Mouse (Mus musculus): ENCODE measurements at regions not wholly inside any gene's neighbourhood (a gene's known extent, or its start where the extent isn't known, plus 50 kb on each side); places are given as distances from the start of the nearest gene placed in this dataset.

DNA sequence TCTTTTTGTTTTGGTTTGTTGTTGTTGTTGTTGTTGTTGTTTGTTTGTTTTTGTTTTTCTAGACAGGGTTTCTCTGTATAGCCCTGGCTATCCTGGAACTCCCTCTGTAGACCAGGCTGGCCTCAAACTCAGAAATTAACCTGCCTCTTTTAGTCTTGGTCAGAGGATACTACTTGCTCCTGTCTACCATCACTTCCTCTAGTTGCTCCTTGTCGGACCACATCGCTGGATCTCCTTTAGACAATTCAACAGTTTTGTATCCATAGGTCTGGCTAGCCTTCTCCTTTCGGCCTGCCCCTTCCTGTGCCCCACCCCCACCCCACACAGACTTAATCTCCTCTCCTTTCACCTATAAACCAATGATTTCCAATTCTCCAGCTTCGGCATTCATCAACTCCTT is 77.2 kb upstream of the Cadm1 start:
- ATAC-seq (ENCODE audit: insufficient number of reproducible peaks, insufficient read depth, low FRiP score, low read depth), result no peak
- Histone ChIP-seq H3K27me3 (ENCODE audit: control insufficient read depth, insufficient read depth, low read length) (no peaks in the 10 kb centered on the region), H3K36me3 (ENCODE audit: control insufficient read depth, insufficient read depth, low read length) (no peaks in the 10 kb centered on the region), H3K4me1 (ENCODE audit: control insufficient read depth, insufficient read depth, low read length) (no peaks in the 10 kb centered on the region), H3K27ac (ENCODE audit: low read length) (no peak overlapping the region), H3K9ac (replicated peaks; ENCODE audit: low read depth, low read length) (no peak overlapping the region), H3K9me3 (ENCODE audit: control insufficient read depth, low read depth, low read length) (no peaks in the 10 kb centered on the region), H3K4me2 (replicated peaks; ENCODE audit: low read depth, low read length) (no peak overlapping the region), H3K4me3 (ENCODE audit: low read depth, low read length) (no peak overlapping the region)
- WGBS, result 77% methylated on average over 4 of the region's 4 CpGs

DNA sequence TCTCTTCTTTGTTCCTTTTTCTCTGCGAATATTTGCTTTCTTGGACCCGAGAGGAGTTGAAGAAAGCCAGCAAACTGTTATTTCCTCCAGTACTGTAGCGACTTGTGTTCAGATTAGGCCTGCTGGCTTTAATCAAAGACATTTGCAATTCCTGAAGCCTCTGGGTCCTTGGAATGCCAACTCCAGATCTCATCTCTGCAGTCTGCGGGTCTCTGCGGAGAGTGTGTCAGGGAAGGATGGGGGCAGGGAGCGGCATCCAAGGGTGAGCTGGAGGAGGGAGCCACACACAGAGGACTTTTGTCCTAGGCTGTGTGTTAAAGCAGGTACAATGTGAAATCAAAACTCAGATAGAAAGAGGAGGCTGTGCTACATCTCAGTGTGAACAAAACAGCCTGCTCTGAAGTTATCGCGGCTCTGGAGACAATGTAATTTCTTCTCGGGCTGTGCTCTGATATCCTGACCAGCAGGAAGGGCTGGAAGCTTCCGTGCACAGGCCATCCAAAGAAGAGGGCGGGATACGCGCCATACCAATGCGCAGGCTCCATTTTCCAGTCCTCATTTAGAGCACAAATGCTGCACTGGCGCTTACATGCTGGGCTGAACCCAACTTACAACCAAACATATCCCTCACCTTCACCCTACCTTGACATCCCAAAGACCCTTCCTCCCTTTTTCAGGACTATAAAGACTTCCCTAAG is 71.1 kb upstream of the Cadm1 start:
- H3K9ac ChIP-seq (replicated peaks; ENCODE audit: low read depth, low read length), result no peak overlapping the region
- ATAC-seq (ENCODE audit: insufficient number of reproducible peaks, insufficient read depth, low FRiP score, low read depth), result no peak
- no peak overlapping the region for H3K27ac ChIP-seq (ENCODE audit: low read length)
- no peak overlapping the region for H3K4me3 ChIP-seq (ENCODE audit: low read depth, low read length)
- H3K4me2 ChIP-seq (replicated peaks; ENCODE audit: low read depth, low read length), result no peak overlapping the region
- H3K27me3 ChIP-seq (ENCODE audit: control insufficient read depth, insufficient read depth, low read length), result no peaks in the 10 kb centered on the region
- H3K9me3 ChIP-seq (ENCODE audit: control insufficient read depth, low read depth, low read length), result no peaks in the 10 kb centered on the region
- 44% methylated on average over 15 of the region's 15 CpGs for WGBS
- 0 out of 2 replicates have a peak, but pooled peaks cover 3% of the 10 kb centered on the region for H3K4me1 ChIP-seq (ENCODE audit: control insufficient read depth, insufficient read depth, low read length)
- H3K36me3 ChIP-seq (ENCODE audit: control insufficient read depth, insufficient read depth, low read length), result no peaks in the 10 kb centered on the region

DNA sequence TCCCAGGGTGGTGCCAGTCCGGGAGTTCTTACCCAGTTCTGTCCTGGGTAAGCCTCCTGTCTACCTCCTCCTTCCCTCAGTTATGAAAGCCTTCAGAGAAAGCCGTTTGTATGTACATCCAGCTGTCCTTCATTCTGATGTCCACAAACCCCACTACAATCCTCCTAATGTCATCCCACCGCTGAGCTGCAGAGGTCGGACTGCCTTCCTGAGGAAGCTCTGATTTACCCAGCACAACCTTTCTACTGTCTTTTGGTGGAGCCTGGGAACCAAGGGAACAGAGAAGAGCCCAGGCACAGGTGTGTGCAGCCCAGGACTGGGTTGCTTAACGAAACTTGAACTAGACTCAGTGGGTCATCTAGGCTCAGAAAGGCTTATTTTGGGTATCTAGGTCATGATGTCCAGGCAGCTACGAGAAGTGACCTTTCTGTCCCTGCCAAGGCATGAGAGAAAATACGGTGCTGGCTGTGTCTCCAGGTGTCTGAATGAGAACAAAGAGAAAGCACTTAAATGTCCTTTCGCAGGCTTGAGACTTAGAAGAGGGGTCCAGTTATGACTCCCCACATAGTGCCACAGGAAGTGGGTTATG is 70.4 kb upstream of the Cadm1 start:
- Histone ChIP-seq H3K9me3 (ENCODE audit: control insufficient read depth, low read depth, low read length) (no peaks in the 10 kb centered on the region), H3K27me3 (ENCODE audit: control insufficient read depth, insufficient read depth, low read length) (no peaks in the 10 kb centered on the region), H3K4me1 (ENCODE audit: control insufficient read depth, insufficient read depth, low read length) (0 out of 2 replicates have a peak, but pooled peaks cover 3% of the 10 kb centered on the region), H3K4me3 (ENCODE audit: low read depth, low read length) (no peak overlapping the region), H3K9ac (replicated peaks; ENCODE audit: low read depth, low read length) (no peak overlapping the region), H3K4me2 (replicated peaks; ENCODE audit: low read depth, low read length) (no peak overlapping the region), H3K36me3 (ENCODE audit: control insufficient read depth, insufficient read depth, low read length) (no peaks in the 10 kb centered on the region), H3K27ac (ENCODE audit: low read length) (no peak overlapping the region)
- no peak for ATAC-seq (ENCODE audit: insufficient number of reproducible peaks, insufficient read depth, low FRiP score, low read depth)
- 86% methylated on average over 8 of the region's 8 CpGs for WGBS

DNA sequence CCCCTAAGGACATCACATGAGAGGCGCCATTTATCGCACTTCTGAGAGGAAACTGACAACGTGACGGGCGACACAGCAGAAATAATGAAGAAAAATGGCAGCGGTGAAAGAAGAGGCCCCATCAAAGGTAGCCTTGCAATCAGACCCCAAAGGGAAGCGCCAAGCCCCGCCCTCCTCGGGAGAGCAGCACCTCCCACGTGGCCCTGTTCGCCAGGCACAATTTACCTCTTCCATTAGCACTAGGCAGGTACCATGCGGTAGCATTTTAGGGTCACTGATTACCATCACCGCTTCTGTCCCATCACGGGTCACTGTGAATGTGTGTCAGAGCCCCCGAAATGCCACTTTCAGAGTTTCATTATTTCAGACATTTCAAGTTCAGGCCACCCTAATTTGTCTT is 69.7 kb upstream of the Cadm1 start:
- WGBS, result 84% methylated on average over 15 of the region's 15 CpGs
- Histone ChIP-seq H3K27me3 (ENCODE audit: control insufficient read depth, insufficient read depth, low read length) (no peaks in the 10 kb centered on the region), H3K4me3 (ENCODE audit: low read depth, low read length) (no peak overlapping the region), H3K9me3 (ENCODE audit: control insufficient read depth, low read depth, low read length) (no peaks in the 10 kb centered on the region), H3K27ac (ENCODE audit: low read length) (no peak overlapping the region), H3K4me2 (replicated peaks; ENCODE audit: low read depth, low read length) (no peak overlapping the region), H3K9ac (replicated peaks; ENCODE audit: low read depth, low read length) (no peak overlapping the region), H3K4me1 (ENCODE audit: control insufficient read depth, insufficient read depth, low read length) (0 out of 2 replicates have a peak, but pooled peaks cover 3% of the 10 kb centered on the region), H3K36me3 (ENCODE audit: control insufficient read depth, insufficient read depth, low read length) (no peaks in the 10 kb centered on the region)
- no peak for ATAC-seq (ENCODE audit: insufficient number of reproducible peaks, insufficient read depth, low FRiP score, low read depth)

DNA sequence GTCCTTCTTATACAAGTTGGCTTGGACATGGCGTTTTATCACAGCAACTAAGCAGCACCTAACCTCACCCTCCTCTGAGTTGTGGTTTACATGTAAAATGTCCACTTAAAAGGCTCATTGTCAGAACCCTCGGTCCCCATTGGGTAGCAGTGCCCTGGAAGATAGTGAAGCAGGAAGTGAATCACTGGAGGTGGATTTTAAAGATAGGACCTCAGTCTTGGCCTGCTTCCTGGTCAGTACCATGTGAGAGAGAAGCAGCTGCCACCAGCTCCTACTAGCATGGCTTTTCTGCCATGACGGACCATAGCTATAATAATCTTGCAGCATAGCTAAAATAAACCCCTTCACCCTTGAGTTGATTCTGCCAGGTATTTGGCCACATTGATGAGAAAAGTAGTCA is 68.1 kb upstream of the Cadm1 start:
- H3K27me3 ChIP-seq (ENCODE audit: control insufficient read depth, insufficient read depth, low read length), result no peaks in the 10 kb centered on the region
- no peaks in the 10 kb centered on the region for H3K9me3 ChIP-seq (ENCODE audit: control insufficient read depth, low read depth, low read length)
- 83% methylated on average over 3 of the region's 3 CpGs for WGBS
- H3K4me1 ChIP-seq (ENCODE audit: control insufficient read depth, insufficient read depth, low read length), result 0 out of 2 replicates have a peak, but pooled peaks cover 3% of the 10 kb centered on the region
- no peak overlapping the region for H3K9ac ChIP-seq (replicated peaks; ENCODE audit: low read depth, low read length)
- H3K4me3 ChIP-seq (ENCODE audit: low read depth, low read length), result no peak overlapping the region
- H3K36me3 ChIP-seq (ENCODE audit: control insufficient read depth, insufficient read depth, low read length), result no peaks in the 10 kb centered on the region
- no peak overlapping the region for H3K4me2 ChIP-seq (replicated peaks; ENCODE audit: low read depth, low read length)
- ATAC-seq (ENCODE audit: insufficient number of reproducible peaks, insufficient read depth, low FRiP score, low read depth), result no peak
- no peak overlapping the region for H3K27ac ChIP-seq (ENCODE audit: low read length)

DNA sequence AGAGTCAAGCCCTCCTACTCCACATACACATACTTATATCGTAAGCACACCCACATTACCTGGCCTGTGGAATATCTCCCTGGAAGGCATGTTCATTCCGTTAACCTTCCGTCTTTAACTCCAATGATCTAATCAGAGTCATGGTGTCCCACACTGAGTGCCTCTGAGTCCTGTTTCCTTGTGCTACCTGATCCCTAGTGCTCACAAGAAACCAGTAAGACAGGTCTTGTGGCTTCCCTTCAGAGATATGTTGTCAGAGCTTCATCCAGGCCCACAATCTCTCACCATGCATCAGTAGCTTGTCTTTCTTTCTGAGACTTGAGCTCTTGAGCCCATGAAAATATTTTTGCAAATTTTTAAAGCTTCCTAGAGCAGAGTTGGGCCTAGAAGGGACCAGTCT is 63.2 kb upstream of the Cadm1 start:
- H3K9ac ChIP-seq (replicated peaks; ENCODE audit: low read depth, low read length), result no peak overlapping the region
- WGBS, result 81% methylated on average over 3 of the region's 3 CpGs
- H3K36me3 ChIP-seq (ENCODE audit: control insufficient read depth, insufficient read depth, low read length), result no peaks in the 10 kb centered on the region
- H3K27ac ChIP-seq (ENCODE audit: low read length), result no peak overlapping the region
- ATAC-seq (ENCODE audit: insufficient number of reproducible peaks, insufficient read depth, low FRiP score, low read depth), result no peak
- no peaks in the 10 kb centered on the region for H3K9me3 ChIP-seq (ENCODE audit: control insufficient read depth, low read depth, low read length)
- H3K4me1 ChIP-seq (ENCODE audit: control insufficient read depth, insufficient read depth, low read length), result no peaks in the 10 kb centered on the region
- no peaks in the 10 kb centered on the region for H3K27me3 ChIP-seq (ENCODE audit: control insufficient read depth, insufficient read depth, low read length)
- no peak overlapping the region for H3K4me2 ChIP-seq (replicated peaks; ENCODE audit: low read depth, low read length)
- no peak overlapping the region for H3K4me3 ChIP-seq (ENCODE audit: low read depth, low read length)

DNA sequence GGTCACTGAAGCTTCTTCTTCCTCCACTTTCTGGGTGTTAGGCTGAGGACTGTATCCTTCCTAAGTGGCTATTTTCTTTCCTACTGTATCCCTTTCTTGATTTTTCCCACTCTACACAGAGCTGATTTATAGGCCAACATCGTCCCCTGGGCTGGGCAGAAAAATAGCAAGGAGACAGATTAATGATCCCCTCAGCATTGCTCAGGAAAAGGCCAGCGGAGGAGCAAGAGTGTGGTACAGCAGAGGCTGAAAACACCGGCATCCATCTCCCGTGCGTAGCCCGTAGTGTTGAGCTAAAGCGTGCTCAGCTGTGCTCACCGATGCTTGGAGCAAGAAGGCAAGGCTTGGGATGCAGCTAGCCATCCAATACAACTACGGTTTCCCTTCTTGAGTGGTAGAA is 62.2 kb upstream of the Cadm1 start:
- no peak overlapping the region for H3K9ac ChIP-seq (replicated peaks; ENCODE audit: low read depth, low read length)
- H3K27me3 ChIP-seq (ENCODE audit: control insufficient read depth, insufficient read depth, low read length), result no peaks in the 10 kb centered on the region
- H3K9me3 ChIP-seq (ENCODE audit: control insufficient read depth, low read depth, low read length), result no peaks in the 10 kb centered on the region
- no peaks in the 10 kb centered on the region for H3K4me1 ChIP-seq (ENCODE audit: control insufficient read depth, insufficient read depth, low read length)
- WGBS, result 64% methylated on average over 9 of the region's 9 CpGs
- H3K4me2 ChIP-seq (replicated peaks; ENCODE audit: low read depth, low read length), result no peak overlapping the region
- no peak overlapping the region for H3K27ac ChIP-seq (ENCODE audit: low read length)
- no peak for ATAC-seq (ENCODE audit: insufficient number of reproducible peaks, insufficient read depth, low FRiP score, low read depth)
- H3K36me3 ChIP-seq (ENCODE audit: control insufficient read depth, insufficient read depth, low read length), result no peaks in the 10 kb centered on the region
- no peak overlapping the region for H3K4me3 ChIP-seq (ENCODE audit: low read depth, low read length)

DNA sequence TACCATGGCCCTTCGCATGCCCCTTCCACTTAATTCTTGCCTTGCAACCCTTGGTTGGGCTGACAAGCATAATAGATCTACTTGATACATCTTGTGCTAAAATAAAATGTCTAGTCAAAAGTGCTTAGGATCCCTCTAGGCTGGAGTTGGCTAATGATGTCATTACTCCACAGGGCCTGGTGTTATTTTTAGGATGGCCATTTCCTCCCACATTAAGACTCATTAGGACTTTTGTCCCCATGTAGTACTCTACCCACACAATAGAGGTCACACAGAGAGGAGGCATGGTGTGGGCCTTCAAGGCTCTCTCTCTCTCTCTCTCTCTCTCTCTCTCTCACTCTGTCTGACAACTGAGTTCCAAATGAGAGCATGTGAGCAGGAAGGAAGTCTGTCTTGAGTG is 60.4 kb upstream of the Cadm1 start:
- 89% methylated on average over 1 of the region's 1 CpGs for WGBS
- Histone ChIP-seq H3K9ac (replicated peaks; ENCODE audit: low read depth, low read length) (no peak overlapping the region), H3K27ac (ENCODE audit: low read length) (no peak overlapping the region)

DNA sequence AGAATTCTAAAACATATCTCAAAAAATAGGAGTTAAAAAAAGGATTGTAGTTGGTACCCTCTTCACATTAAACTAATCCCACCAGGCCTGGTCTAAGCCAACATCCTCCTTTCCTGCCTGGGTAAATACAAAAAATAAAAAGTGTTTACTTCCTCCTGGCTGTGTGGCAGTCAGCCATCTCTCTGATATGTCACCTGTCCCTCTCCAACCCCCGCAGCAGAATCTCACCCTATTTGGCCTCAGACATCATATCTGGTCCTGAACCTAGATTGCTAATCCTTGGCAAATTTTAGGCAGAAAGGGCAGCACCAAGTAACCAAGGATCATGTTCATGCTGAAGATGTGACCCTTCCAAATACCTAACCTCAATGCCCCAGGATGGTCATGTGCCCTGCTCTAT is 59.2 kb upstream of the Cadm1 start:
- no peaks in the 10 kb centered on the region for H3K9me3 ChIP-seq (ENCODE audit: control insufficient read depth, low read depth, low read length)
- WGBS, result 77% methylated on average over 1 of the region's 1 CpGs
- H3K4me1 ChIP-seq (ENCODE audit: control insufficient read depth, insufficient read depth, low read length), result no peaks in the 10 kb centered on the region
- H3K4me2 ChIP-seq (replicated peaks; ENCODE audit: low read depth, low read length), result no peak overlapping the region
- H3K27ac ChIP-seq (ENCODE audit: low read length), result no peak overlapping the region
- ATAC-seq (ENCODE audit: insufficient number of reproducible peaks, insufficient read depth, low FRiP score, low read depth), result no peak
- H3K27me3 ChIP-seq (ENCODE audit: control insufficient read depth, insufficient read depth, low read length), result no peaks in the 10 kb centered on the region
- no peak overlapping the region for H3K4me3 ChIP-seq (ENCODE audit: low read depth, low read length)
- no peak overlapping the region for H3K9ac ChIP-seq (replicated peaks; ENCODE audit: low read depth, low read length)
- no peaks in the 10 kb centered on the region for H3K36me3 ChIP-seq (ENCODE audit: control insufficient read depth, insufficient read depth, low read length)

More for the DNA sequence above, 60.4 kb upstream of the Cadm1 start:
- H3K27me3 ChIP-seq (ENCODE audit: control insufficient read depth, insufficient read depth, low read length), result no peaks in the 10 kb centered on the region
- H3K4me2 ChIP-seq (replicated peaks; ENCODE audit: low read depth, low read length), result no peak overlapping the region
- no peaks in the 10 kb centered on the region for H3K36me3 ChIP-seq (ENCODE audit: control insufficient read depth, insufficient read depth, low read length)
- H3K4me1 ChIP-seq (ENCODE audit: control insufficient read depth, insufficient read depth, low read length), result no peaks in the 10 kb centered on the region
- no peaks in the 10 kb centered on the region for H3K9me3 ChIP-seq (ENCODE audit: control insufficient read depth, low read depth, low read length)
- no peak overlapping the region for H3K4me3 ChIP-seq (ENCODE audit: low read depth, low read length)
- no peak for ATAC-seq (ENCODE audit: insufficient number of reproducible peaks, insufficient read depth, low FRiP score, low read depth)

Measured in stomach, embryonic 14.5 days (tissue).